Mouse (Mus musculus) urinary bladder, adult 2 months (tissue): ENCODE data around the gene Cntnap2. TPM values are rescaled to one million over a fixed set of nuclear protein-coding genes. Genes with fewer than 3 reads are reported as not detected.
"Not testable (repeated sequence)": the region's sequence is repeated elsewhere in the genome, so short reads cannot be mapped to it uniquely, and the experiment has no call there.

ENCODE experiments used
- DNase-seq: peaks from one replicate; pipeline ENCODE4 v3.0.0; 2022; ENCODE audit warnings: low spot score
- polyA plus RNA-seq: library from polyadenylated mRNA; depleted of rRNA; stranded (reverse); fragments of >200 nt; gene quantifications from 2 replicates; pipeline ENCODE4 v1.2.3, GENCODE M21; 2012

Cntnap2 gene
- polyA plus RNA-seq, 1 experiment = 23.6 TPM

DNA sequence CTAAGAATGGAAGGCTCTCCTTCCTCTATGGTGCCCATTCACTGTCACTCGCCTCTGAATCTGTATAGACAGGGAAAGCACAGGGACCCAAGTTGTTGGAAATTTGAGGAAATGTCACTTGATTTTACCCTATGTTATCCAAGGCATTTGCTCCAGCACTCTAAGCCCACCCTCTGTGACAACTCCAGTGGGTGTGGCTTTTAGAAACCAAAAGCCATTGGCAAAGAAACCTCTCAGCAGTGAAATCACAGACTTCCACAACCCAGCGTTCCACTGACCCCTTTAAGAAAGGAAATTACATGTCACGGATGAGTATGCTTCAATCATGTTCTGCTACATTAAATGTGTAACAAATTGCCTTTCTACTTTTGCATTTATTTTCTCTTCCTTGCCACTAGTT, 1904.5 kb downstream of the Cntnap2 start:
- no peak for DNase-seq

DNA sequence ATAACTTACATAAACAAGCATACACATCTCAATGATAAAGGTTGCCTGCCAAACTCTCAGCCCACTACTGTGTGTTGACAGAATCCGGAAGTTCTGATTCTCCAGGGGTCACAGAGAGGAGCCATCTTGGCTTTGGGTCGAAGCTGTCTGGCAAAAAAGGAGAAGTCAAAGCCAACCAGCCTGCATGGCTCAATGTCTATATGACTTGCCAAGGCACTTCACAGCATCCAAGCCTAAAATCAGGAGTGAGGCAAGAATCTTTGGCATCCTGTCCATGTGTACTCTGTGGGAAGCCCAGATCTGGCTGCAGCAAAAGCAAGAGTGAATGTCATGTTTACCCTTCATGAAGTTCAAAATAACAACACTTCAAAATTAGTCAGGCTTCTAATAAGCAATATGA, 1913.5 kb downstream of the Cntnap2 start:
- DNase-seq = no peak

DNA sequence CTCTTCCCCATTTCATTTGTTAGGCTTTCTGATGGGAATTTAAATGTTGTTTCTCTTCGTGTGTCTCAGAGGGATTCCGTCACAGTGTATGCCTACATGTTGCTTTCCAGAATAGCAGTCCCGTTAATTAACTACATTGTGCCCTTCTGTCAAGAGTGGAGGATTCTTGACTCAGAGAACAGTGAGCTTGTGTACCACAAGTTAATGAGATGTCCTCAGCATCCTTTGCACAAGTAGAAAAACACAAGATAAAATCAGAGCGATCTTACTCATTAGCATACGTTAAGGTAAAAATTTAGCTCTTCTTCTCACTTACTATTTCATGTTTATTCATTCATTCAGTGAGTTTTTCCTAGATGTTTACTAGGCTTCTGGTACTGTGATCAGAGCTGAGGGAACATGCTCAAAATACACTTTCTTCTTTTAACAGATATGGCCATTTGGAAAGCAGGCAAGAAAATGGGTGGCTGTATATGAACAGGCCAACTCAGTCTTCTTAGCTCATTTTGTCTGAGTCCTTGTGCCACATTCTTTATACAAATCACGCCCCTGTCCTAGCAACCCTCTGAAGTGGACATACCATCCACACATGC, 1936.9 kb downstream of the Cntnap2 start:
- no peak for DNase-seq

DNA sequence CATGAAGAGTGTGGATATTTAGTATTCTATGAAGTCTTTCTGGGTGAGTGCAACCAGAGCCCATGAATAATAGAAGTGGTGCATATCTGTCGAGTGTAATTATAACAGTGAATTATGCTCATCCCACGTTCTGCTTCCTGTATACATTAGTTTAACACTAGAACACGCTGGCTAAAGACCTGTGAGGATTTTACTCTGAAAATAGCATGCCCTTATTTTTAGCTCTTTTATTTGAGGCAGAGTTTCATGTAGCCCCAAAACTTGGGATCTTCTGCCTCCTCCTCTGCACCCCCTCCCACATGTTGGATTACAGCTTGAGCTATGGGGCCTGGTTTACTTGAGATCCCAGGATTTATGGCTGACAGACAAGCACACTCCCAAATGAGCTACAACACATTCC, 1945.3 kb downstream of the Cntnap2 start:
- no peak for DNase-seq

DNA sequence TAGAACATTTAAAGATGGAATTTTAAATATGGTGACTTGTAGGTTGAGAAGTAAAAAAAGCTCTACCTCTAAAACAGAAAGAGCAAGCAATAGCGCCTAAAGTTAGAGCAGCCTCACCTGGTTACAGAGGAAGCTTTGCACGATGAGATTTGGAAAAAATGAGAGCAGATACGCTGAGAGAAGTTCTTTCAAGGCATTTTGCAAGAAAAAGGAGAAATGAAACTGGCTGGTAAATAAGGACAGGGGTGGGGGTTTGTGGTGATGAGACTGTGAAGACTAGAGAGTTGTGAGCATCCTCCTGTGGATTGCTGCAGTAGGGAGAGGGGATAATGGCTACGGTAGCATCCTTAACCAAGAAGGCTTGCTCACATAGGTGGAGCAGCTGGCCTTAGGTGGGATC, 1953.8 kb downstream of the Cntnap2 start:
- DNase-seq = no peak

DNA sequence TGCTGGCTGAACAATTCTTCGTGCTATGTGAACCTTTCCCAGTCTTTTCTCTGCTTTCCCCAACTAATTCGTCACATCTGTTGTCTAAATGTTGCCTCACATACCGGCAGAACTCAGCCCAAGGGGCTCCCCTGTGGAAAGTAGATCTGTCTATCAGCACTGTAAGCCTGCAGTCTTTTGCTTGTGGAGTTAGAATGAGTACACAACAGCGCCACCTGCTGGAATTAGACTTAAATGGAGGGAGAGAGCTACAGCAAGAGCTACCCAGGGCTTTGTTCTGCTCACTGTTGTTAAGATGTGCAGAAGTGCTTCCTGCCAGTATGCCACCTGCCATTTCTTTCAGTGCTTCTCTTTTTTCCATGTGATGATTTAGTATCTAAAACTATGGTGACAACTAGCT, 1954.4 kb downstream of the Cntnap2 start:
- peak; percentile 23 for DNase-seq

DNA sequence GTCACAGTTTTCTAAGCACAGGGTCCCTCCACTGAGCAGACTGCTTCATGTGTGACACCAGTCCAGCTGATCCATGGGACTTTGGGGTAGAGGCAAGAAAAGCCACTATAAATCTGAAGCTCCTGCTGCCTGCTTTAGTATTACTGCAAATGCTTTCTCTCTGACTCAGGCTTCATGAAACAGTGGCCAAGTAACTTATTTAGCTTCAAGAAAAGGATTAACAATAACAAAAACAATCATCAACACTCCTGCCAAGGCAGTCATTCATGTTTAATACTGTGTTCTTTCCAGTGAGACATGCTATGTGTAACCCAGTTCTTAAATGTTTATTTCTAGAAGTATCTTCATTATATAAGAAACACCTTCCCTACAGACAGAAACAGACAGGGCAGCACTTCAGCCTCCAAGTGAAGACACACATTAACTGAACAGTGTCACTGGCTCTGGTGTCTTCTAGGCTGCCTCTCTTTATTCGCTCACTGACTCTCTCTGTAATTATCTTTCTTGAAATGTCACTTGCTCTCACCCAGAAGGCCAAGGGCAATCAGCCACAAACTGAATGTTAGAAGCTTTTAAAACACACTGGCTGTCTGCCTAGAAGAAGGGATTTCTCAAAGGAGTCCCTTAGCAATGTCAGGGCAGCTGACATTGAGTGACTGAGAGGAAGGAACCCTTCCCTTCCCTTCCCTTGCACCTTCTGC, 1955.9 kb downstream of the Cntnap2 start:
- DNase-seq = no peak

DNA sequence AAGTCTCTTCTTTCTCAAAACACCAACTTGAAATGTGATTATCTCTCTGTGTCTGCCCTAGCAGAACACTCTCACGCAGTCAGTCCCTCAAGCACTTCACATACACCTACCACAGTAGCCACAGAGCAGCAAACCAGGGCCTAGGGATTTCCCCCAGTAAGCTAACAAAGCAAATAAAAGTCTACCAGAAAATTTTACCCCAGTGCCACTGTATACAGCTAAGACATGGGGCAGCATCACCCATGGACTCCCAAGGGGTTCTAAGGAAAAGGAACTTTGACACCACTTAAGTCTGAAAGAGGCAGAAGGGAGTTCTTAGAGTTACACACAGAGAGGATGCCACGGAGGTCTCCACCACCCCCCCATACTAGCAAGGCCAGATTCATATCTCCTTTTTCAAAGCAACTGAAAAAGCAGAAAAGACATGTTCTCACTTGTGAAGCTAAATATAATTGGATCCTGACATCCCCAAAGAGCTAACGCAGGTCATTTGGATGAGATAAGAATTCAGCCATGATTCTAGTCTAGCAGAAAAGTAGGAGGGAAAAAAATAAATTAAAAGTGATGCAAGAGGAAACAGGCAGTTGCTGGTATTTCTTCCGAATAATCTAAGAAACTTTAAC, 1967.0 kb downstream of the Cntnap2 start:
- DNase-seq = no peak

DNA sequence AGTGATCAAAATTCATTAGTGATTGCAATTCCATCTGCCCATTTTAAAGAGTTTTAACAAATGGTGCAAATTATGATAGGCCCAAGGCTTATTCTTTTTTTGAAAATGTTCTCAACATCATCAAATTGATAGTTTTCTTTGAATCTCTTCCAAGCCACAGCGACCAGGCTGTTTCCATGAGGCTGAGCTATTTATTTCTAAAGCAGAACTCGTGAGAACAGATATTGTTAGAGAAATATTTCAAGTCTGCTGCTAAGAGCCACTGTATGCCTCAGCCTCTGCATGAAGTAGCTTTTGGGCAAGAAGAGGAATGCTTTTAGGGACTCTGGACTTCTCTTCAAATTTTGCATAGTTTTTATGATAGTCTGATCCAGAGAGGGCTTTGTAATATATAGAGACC, 1972.2 kb downstream of the Cntnap2 start:
- no peak for DNase-seq

DNA sequence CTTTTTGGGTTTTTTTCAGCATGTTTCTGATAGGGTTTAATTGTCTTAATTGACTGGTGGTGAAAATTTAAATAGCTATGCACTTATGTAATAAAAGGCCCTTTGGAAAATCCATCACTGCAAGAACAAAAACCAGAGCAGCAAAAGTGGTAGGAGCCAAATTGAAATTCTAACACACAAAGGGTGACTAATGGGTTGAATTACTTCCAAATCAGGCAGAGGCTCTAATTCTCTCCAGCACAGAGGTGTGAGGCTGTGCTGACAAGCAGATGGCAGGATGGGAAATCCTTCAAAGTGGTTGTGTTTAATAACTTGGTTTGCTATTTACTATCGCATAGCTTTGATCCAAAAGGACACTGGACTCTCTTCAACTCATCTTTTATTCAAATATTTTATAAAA, 1983.4 kb downstream of the Cntnap2 start:
- DNase-seq = no peak

DNA sequence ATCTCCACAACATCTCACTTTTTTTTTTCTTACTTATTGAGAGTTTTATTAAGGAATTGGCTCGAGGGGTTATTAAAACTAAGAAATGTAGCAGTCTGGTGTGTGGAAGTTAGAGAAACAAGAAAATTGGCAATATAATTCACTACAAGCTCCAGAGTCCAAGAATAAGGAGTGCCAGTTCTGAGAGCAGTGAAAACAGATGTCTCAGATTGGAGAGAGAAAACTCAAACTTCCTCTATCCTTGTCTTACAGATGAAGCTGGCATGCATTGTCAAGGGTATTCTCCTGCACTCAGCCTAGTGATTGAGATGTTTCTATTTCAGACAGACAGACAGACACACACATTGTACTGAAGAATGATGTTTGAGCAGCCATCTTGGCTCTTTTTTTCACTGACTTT, 1984.4 kb downstream of the Cntnap2 start:
- no peak for DNase-seq

DNA sequence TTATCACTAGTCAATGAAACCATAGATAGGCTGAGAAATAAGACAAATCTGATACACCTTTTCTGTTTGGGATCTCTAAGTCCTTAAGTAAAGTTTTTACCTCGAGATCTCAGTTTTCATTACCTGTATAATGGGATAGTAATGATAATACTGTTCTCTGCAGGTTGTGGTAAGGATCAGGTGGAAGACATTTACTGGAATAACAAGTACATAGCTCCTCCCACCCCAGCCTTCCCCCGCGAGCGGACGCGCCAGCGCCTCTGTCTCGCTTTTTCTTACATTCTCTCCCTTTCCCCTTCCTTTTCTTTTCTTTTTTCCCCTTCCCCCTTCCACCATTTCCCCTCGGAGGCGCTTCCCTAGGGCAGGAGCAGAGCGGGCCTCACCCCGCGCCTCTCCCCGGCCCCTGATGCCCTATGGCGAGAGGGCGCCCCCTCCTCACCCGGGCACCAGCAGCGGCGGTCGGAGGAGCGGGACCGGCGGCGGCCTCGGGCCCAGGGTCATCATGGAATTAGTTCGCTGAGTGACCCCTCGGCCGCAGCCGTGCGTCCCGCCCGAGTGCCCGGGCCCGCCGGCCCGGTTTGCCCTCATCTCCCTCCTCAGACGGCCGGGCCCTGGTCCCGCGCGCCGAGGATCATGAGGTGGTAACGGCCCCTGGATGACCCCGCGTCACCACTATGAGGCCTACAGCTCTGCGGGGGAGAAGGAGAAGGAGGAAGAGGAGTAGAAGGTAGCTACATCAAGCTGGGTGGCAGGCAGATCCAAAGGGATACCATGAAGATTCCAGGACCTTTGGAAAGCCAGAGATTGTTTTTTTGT, 1985.4 kb downstream of the Cntnap2 start:
- no peak for DNase-seq

DNA sequence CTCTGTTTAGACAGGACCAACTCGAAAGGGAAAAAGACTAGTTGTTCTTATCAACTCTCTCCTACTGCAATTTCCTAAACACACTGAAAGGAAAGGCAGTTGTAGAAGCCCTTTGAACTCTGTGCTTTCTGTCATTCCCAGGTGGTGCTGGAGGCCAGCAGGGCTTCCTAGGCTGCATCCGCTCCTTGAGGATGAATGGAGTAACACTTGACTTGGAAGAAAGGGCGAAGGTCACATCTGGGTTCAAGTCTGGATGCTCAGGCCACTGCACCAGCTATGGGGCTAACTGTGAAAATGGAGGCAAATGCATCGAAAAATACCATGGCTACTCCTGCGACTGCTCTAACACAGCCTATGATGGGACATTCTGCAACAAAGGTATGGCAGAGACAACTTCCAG, 1989.9 kb downstream of the Cntnap2 start:
- no peak for DNase-seq

DNA sequence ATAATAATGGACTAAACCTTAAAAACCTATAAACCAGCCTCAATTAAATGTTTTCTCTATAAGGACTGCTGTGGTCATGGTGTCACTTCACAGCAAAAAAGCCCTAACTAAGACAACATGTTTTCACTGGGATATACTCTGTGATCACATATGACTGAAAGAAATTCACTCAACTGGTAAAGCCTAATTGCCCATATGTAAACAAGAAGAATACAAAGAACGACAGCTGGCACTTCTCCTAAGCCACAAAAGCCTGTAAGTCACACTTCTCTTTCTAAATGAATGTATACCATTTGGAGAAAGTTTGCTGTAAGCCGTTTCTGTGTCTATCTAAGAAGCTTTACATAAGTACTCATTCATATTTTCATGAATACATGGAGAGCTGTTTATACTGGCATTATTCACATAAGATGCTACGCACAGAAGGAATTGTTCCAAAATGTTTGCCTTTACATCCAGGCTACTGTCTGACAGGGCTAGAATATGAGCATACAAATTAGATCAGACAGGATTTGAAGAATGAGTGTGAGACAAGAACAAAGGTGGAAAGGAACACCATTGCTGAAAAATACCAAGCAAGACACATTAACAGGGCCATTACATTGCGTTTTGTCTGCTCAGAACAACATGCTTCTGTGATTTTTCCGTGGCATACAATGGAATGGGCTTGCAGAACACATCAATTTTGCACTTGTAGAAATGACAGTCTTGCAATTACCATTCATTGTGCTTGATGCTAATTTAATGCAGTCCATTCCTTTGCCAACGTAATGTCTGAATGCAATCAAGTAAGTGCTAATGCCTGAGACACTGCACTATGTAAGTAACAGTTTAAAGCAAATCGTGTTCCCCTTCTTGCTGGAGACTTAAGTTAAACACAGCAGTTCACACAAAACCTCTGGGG, 1991.4 kb downstream of the Cntnap2 start:
- no peak for DNase-seq

DNA sequence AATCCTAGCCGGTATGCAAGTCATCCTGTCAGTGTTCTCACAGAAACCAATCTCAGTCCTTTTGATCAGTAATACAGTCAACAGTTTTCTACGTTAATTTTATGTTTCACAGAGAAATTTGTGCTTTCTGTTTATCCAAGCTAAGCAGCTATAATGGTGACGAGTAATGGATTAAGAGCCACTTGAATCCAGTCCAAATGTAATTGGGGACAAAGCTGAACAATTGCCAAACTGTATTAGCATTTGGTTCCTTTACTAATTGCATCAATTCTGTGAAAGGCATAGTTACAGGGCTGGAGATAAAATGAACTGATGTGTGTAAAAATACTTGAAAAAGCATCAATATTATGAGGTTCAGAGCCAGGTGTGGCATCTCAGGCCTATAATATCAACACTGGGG, 2002.2 kb downstream of the Cntnap2 start:
- no peak for DNase-seq

DNA sequence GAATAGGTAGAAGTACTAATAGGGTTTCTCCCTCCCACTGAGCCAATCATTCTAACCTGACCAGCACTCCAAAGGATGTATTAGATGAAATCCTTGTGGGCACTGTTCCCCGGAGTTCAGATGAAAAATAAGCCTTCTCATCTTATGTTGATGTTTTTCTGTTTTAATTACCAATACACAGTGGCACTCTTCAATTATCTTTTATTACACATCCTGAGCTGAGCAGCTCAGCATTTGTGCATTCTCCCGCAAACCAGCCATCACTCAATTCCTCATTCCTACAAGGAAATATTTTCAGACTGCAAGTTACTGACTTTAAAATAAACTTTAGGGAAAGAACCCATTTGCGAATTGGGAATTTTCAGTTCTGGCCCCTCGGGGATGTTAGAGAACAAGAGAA, 2030.8 kb downstream of the Cntnap2 start:
- DNase-seq = no peak

DNA sequence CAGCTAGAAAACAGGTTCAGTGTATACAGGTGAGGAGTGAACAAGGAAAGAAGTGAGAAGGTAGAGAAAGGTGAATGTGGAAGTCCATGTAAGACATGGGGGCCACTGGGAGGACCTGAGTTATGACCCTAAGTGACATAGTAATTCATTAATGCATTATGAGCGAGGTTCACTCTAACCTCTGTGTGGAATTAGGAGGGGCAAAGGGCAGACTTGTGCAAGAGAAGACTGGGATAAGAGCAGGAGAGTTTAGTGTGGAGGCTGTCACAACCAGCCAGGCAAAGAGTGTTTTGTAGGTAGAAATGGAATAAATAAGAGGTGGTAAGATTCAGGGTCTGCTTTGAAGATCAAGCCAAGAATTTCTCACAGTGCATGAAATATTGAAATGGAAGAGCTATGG, 2045.8 kb downstream of the Cntnap2 start:
- DNase-seq = no peak

DNA sequence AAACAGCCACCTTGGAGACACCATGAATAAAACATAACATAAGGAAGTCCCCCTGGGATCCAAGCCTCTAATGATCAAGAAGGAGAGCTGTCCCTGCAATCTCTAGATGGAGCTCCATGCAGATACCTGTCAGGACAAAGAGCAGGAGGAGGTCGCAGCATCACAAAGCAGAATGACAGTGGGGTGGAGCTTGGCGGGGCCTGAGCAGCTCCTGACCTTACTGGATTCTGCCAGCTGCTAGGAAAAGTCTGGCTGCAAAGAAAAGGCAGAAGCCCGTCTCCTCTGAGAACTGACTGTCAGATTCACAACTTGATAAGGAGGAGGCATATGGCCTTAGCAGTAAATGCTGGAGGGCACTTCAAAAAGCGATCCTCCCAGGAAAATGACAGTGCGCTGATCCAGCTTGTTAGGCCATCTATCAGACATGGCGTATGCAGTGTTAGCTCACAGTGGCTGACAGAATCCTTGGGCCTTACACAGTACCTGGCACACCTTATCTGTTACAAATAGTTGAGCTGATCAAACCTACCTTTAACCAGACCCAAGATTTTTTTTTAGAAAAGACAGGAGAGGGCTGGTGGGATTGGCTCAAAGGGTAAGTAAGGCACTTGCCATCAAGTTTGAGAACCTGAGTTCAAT, 2050.5 kb downstream of the Cntnap2 start:
- DNase-seq = no peak

DNA sequence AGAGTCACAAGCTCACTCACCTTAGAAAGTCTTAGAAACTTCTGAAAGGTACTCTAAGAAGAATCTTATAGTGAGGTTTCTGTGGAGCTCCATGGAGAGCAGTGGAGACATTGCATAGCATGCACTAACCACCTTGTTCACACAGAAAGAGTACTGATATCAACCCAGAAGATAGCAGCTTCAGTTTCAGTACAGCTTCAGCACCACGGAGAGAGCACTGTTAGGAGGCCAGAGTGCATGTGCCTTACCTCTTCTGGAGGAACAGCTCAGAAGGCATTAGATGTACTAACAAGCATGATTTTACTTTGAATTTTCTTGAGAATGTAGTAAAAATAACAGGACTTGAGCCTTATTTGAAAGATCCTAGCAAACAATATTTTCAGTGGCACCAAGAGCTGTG, 2074.9 kb downstream of the Cntnap2 start:
- DNase-seq = not testable (repeated sequence)

DNA sequence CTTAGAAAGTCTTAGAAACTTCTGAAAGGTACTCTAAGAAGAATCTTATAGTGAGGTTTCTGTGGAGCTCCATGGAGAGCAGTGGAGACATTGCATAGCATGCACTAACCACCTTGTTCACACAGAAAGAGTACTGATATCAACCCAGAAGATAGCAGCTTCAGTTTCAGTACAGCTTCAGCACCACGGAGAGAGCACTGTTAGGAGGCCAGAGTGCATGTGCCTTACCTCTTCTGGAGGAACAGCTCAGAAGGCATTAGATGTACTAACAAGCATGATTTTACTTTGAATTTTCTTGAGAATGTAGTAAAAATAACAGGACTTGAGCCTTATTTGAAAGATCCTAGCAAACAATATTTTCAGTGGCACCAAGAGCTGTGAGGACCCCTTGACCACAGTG, 2093.9 kb downstream of the Cntnap2 start:
- DNase-seq = not testable (repeated sequence)
